ENCODE assay signal across 8 mouse cellular contexts in genomic region chr10:86778398-86779116, GRCm38 (mm10). TPM values are rescaled to one million over a fixed set of nuclear protein-coding genes. Genes with fewer than 3 reads are reported as not detected.
DNase-seq lines count a peak whose midpoint lies in the region; ATAC-seq and TF ChIP-seq lines count a peak whose summit lies in the region.

Gene Nt5dc3 (plus strand): TSS chr10:86779005.

- peaks cover 27% of the 10 kb centered on the region for H3K4me1 ChIP-seq in erythroblast, embryonic 14.5 days (ENCODE audit: control insufficient read depth)
- H3K4me1 ChIP-seq in heart, embryonic 11.5 days (ENCODE audit: control insufficient read depth, insufficient read depth, low read length), result peaks cover 7% of the 10 kb centered on the region
- H3K4me1 ChIP-seq in kidney, embryonic 16.5 days (ENCODE audit: insufficient read depth, low read length), result peaks cover 18% of the 10 kb centered on the region
- peaks cover 19% of the 10 kb centered on the region for H3K4me1 ChIP-seq in liver, adult 2 months (ENCODE audit: control insufficient read depth, insufficient read depth, low read length)

- H3K9me3 ChIP-seq in erythroblast, embryonic 14.5 days (ENCODE audit: control insufficient read depth, low read length), result no peaks in the 10 kb centered on the region
- no peaks in the 10 kb centered on the region for H3K9me3 ChIP-seq in heart, embryonic 11.5 days (replicated peaks; ENCODE audit: control insufficient read depth, low read length)
- H3K9me3 ChIP-seq in kidney, embryonic 16.5 days (ENCODE audit: low read length), result no peaks in the 10 kb centered on the region

- WGBS in heart, embryonic 11.5 days (ENCODE audit: insufficient replicate concordance), result under 1% methylated on average over 43 of the region's 44 CpGs
- WGBS in kidney, embryonic 16.5 days, result under 1% methylated on average over 41 of the region's 44 CpGs
- WGBS in liver, adult 2 months, result under 1% methylated on average over 44 of the region's 44 CpGs

- peaks cover 43% of the 10 kb centered on the region for H3K79me3 ChIP-seq in C2C12 (ENCODE audit: low read depth)

- peak within 1 kb of the TSS; percentile 66 for H3K9ac ChIP-seq in heart, embryonic 11.5 days (ENCODE audit: low read depth, low read length)
- H3K9ac ChIP-seq in kidney, embryonic 16.5 days (replicated peaks; ENCODE audit: low read length), result peak within 1 kb of the TSS; percentile 78
- peak within 1 kb of the TSS; percentile 88 for H3K9ac ChIP-seq in liver, adult 2 months (ENCODE audit: low read depth, low read length)

- H3K4me3 ChIP-seq in C2C12 (ENCODE audit: insufficient read depth, poor library complexity, severe bottlenecking), result peak within 1 kb of the TSS; percentile 75
- H3K4me3 ChIP-seq in erythroblast, embryonic 14.5 days (replicated peaks), result peak within 1 kb of the TSS; percentile 74
- peak within 1 kb of the TSS; percentile 54 for H3K4me3 ChIP-seq in heart, embryonic 11.5 days (ENCODE audit: low read depth, low read length)
- H3K4me3 ChIP-seq in kidney, embryonic 16.5 days (ENCODE audit: low read length), result peak within 1 kb of the TSS; percentile 71
- peak within 1 kb of the TSS; percentile 61 for H3K4me3 ChIP-seq in liver, adult 2 months (ENCODE audit: insufficient read depth, low read depth, low read length)
- H3K4me3 ChIP-seq in myocyte, result peak within 1 kb of the TSS; percentile 77

- peaks cover 47% of the 10 kb centered on the region for H3K79me2 ChIP-seq in C2C12 (ENCODE audit: control insufficient read depth, insufficient read depth)
- H3K79me2 ChIP-seq in liver, adult 2 months (ENCODE audit: control insufficient read depth, insufficient read depth, low read length), result peaks cover 8% of the 10 kb centered on the region; the same call in 1 of the 2 replicates
- H3K79me2 ChIP-seq in myocyte (ENCODE audit: control insufficient read depth, insufficient read depth), result peaks cover 44% of the 10 kb centered on the region

- peak within 1 kb of the TSS; percentile 84 for H3K4me2 ChIP-seq in heart, embryonic 11.5 days
- H3K4me2 ChIP-seq in kidney, embryonic 16.5 days (replicated peaks; ENCODE audit: low read depth, low read length), result peak within 1 kb of the TSS; percentile 99
- H3K4me2 ChIP-seq in myocyte (ENCODE audit: low read depth), result peak within 1 kb of the TSS; percentile 90

- no peak for TF ChIP-seq CTCF in C2C12 (IDR thresholded peaks at IDR 0.05; ENCODE audit: control insufficient read depth, insufficient read depth, insufficient read length)
- no peak for TF ChIP-seq CTCF in brain, embryonic 14.5 days (IDR thresholded peaks at IDR 0.05; ENCODE audit: borderline replicate concordance, extremely low read depth, insufficient read depth, insufficient read length)
- no peak for TF ChIP-seq CTCF in liver, adult 2 months (IDR thresholded peaks at IDR 0.05; ENCODE audit: low read depth, low read length)

- peak within 1 kb of the TSS; percentile 88 for H3ac ChIP-seq in C2C12 (ENCODE audit: control insufficient read depth, insufficient read length, low read depth)
- peak within 1 kb of the TSS; percentile 42 for H3ac ChIP-seq in myocyte (ENCODE audit: control insufficient read depth, insufficient read length)

- ATAC-seq in heart, embryonic 11.5 days (replicated peaks; ENCODE audit: insufficient number of reproducible peaks, low FRiP score, low TSS enrichment), result peak; percentile 96
- peak; percentile 97 for ATAC-seq in kidney, embryonic 16.5 days (ENCODE audit: low FRiP score, low TSS enrichment)

- H3K36me3 ChIP-seq in C2C12 (ENCODE audit: control insufficient read depth, insufficient read depth) (no peaks in the 10 kb centered on the region), myocyte (ENCODE audit: control insufficient read depth, insufficient read depth) (no peaks in the 10 kb centered on the region)
- H3K36me3 ChIP-seq in erythroblast, embryonic 14.5 days (ENCODE audit: control insufficient read depth), result no peaks in the 10 kb centered on the region
- no peaks in the 10 kb centered on the region for H3K36me3 ChIP-seq in heart, embryonic 11.5 days (ENCODE audit: control insufficient read depth, insufficient read depth, low read length)
- no peaks in the 10 kb centered on the region for H3K36me3 ChIP-seq in kidney, embryonic 16.5 days (ENCODE audit: insufficient read depth, low read length)
- no peaks in the 10 kb centered on the region for H3K36me3 ChIP-seq in liver, adult 2 months (ENCODE audit: control insufficient read depth, insufficient read depth, low read length)
- H3K36me3 ChIP-seq in splenic B cell, adult 2 months (ENCODE audit: control insufficient read depth, insufficient read depth, low read length, poor library complexity, severe bottlenecking), result no peaks in the 10 kb centered on the region

- peak; percentile 98 for DNase-seq in brain, embryonic 14.5 days (ENCODE audit: low read depth)
- DNase-seq in liver, adult 2 months (ENCODE audit: extremely low read depth, low read depth, low spot score), result peak; percentile 95
- peak; percentile 98 for DNase-seq in splenic B cell, adult 2 months (ENCODE audit: low read depth, low spot score)

- H3K27ac ChIP-seq in heart, embryonic 11.5 days (ENCODE audit: low read depth, low read length), result peak within 1 kb of the TSS; percentile 73
- H3K27ac ChIP-seq in kidney, embryonic 16.5 days (ENCODE audit: low read length), result peak within 1 kb of the TSS; percentile 88
- H3K27ac ChIP-seq in liver, adult 2 months (replicated peaks; ENCODE audit: insufficient read depth, low read depth, low read length), result peak within 1 kb of the TSS; percentile 94

- H3K27me3 ChIP-seq in C2C12 (ENCODE audit: control insufficient read depth, insufficient read depth, insufficient read length) (no peaks in the 10 kb centered on the region), myocyte (ENCODE audit: control insufficient read depth, insufficient read depth, insufficient read length) (no peaks in the 10 kb centered on the region)
- H3K27me3 ChIP-seq in erythroblast, embryonic 14.5 days (ENCODE audit: control insufficient read depth), result peaks cover 11% of the 10 kb centered on the region
- no peaks in the 10 kb centered on the region for H3K27me3 ChIP-seq in heart, embryonic 11.5 days (ENCODE audit: control insufficient read depth, insufficient read depth, low read length)
- H3K27me3 ChIP-seq in kidney, embryonic 16.5 days (ENCODE audit: insufficient read depth, low read length), result 0 out of 2 replicates have a peak, but pooled peaks cover 3% of the 10 kb centered on the region
- H3K27me3 ChIP-seq in liver, adult 2 months (ENCODE audit: control insufficient read depth, insufficient read depth, low read length), result no peaks in the 10 kb centered on the region
- H3K27me3 ChIP-seq in splenic B cell, adult 2 months (ENCODE audit: control insufficient read depth, insufficient read depth, low read length, poor library complexity, severe bottlenecking), result no peaks in the 10 kb centered on the region

- TF ChIP-seq POLR2A in brain, embryonic 14.5 days (IDR thresholded peaks at IDR 0.05; ENCODE audit: borderline replicate concordance, extremely low read depth, insufficient read depth, insufficient read length, poor library complexity, severe bottlenecking), result peak; percentile 73
- peak; percentile 98 for TF ChIP-seq POLR2A in liver, adult 2 months (IDR thresholded peaks at IDR 0.05; ENCODE audit: extremely low read depth, insufficient read depth, low read length)
- TF ChIP-seq POLR2A in myocyte (IDR thresholded peaks at IDR 0.05; ENCODE audit: insufficient read length, low read depth), result peak; percentile 97

TF ChIP-seq in C2C12, 6 proteins besides CTCF, POLR2A, EP300 and RAD21:
- TF ChIP-seq MYOD1 (IDR thresholded peaks at IDR 0.05; ENCODE audit: control insufficient read depth, insufficient read length, low read depth) (no peak), USF1 (IDR thresholded peaks at IDR 0.05; ENCODE audit: low read depth) (peak; percentile 47), CEBPB (IDR thresholded peaks at IDR 0.05; ENCODE audit: low read depth) (peak; percentile 66), FOSL1 (IDR thresholded peaks at IDR 0.05; ENCODE audit: insufficient read depth, low read length, poor library complexity, severe bottlenecking) (peak; percentile 80), MAX (IDR thresholded peaks at IDR 0.05) (peak; percentile 79), MYOG (IDR thresholded peaks at IDR 0.05; ENCODE audit: control insufficient read depth, extremely low read depth, insufficient read length) (no peak)
TF ChIP-seq in C2C12: peak in this region for 4.

TF ChIP-seq in myocyte, 11 proteins besides CTCF, POLR2A, EP300 and RAD21:
- peak; percentile 99 for TF ChIP-seq POLR2AphosphoS2 (IDR thresholded peaks at IDR 0.05; ENCODE audit: insufficient read length, low read depth)
- peak; percentile 75 for TF ChIP-seq SRF (IDR thresholded peaks at IDR 0.05; ENCODE audit: control insufficient read depth, insufficient read length, low read depth)
- no peak for TF ChIP-seq E2F4 (IDR thresholded peaks at IDR 0.05; ENCODE audit: insufficient read depth)
- peak; percentile 37 for TF ChIP-seq REST (IDR thresholded peaks at IDR 0.05; ENCODE audit: insufficient read depth, insufficient read length)
- no peak for TF ChIP-seq USF1 (IDR thresholded peaks at IDR 0.05; ENCODE audit: low read depth)
- TF ChIP-seq CEBPB (IDR thresholded peaks at IDR 0.05; ENCODE audit: insufficient read depth, poor library complexity, severe bottlenecking), result peak; percentile 32; the same call in 1 of the 2 replicates
- TF ChIP-seq MYOG (IDR thresholded peaks at IDR 0.05; ENCODE audit: control insufficient read depth in 1 of 3, insufficient read depth in 1 of 3, insufficient read length in 2 of 3, low read depth in 2 of 3), result peak in 1 of 3 experiments; percentile 54
- TF ChIP-seq MYOD1 (IDR thresholded peaks at IDR 0.05; ENCODE audit: control insufficient read depth in 1 of 3, insufficient read length in 2 of 3, low read depth in 2 of 3), result peak in 1 of 3 experiments; percentile 56

RNA-seq across cellular contexts. Expression of gene Nt5dc3, which starts in this region (rescaled TPM):
- 13.7 TPM for polyA plus RNA-seq in C2C12 (2012; fragmentation: generic; extraction: Trizol)
- polyA plus RNA-seq in brain, embryonic 14.5 days (2012; rRNA removed), result 37.5 and 47.7 TPM in 2 replicates
- 0.01 and 0.02 TPM in 2 replicates for polyA plus RNA-seq in erythroblast, embryonic 14.5 days (2012)
- 1.8 and 2.1 TPM in 2 replicates for polyA plus RNA-seq in heart, embryonic 11.5 days (2014; fragmentation: Nextera tagmentation; extraction: Ambion mirVana)
- polyA plus RNA-seq in kidney, embryonic 16.5 days (2015; fragmentation: Nextera tagmentation; extraction: Ambion mirVana), result 1.4 and 1.7 TPM in 2 replicates
- 5.3 and 6.6 TPM in 2 replicates for total RNA-seq in liver, adult 2 months (2014; rRNA removed)
- polyA plus RNA-seq in liver, adult 2 months (2012; rRNA removed), result 8.3 and 10.3 TPM in 2 replicates
- polyA plus RNA-seq in myocyte (2012; fragmentation: generic; extraction: Trizol), result 15.5 TPM

Comparison
In these comparisons a context has a peak if more than half of its experiments do, and no peak if none do; other contexts are left out.
1. Peak in every context shown above with its lines: DNase-seq, ATAC-seq, H3K4me3 ChIP-seq and H3K27ac ChIP-seq.